Mouse (Mus musculus): ENCODE measurements around the gene Mindy4.

GRCm38 (mm10) chr6:55263490-55264046 is 60.4 kb downstream of the Mindy4 start:
- TF ChIP-seq CTCF (IDR thresholded peaks at IDR 0.05; ENCODE audit: extremely low read depth, insufficient read depth, low read length) (no peak), POLR2A (IDR thresholded peaks at IDR 0.05; ENCODE audit: extremely low read depth, insufficient read depth, low read length) (no peak)
